Mouse (Mus musculus): Measurements from ENCODE around the gene Dppa4. TPM values are rescaled to one million over a fixed set of nuclear protein-coding genes. Genes with fewer than 3 reads are reported as not detected.

Gene Dppa4
- not detected in 2 replicates for polyA plus RNA-seq (2015; fragmentation: Nextera tagmentation; extraction: Ambion mirVana)

GRCm38 (mm10) chr16:48283517-48283916, at the start of gene Dppa4:
TSS of gene Dppa4 (plus strand) at chr16:48283733.
- no peaks in the 10 kb centered on the region for H3K4me1 ChIP-seq
- H3K27ac ChIP-seq = no peak within 1 kb of the TSS
- H3K9ac ChIP-seq = no peak within 1 kb of the TSS
- no peaks in the 10 kb centered on the region for H3K27me3 ChIP-seq
- H3K9me3 ChIP-seq = no peaks in the 10 kb centered on the region
- H3K4me2 ChIP-seq = no peak within 1 kb of the TSS
- H3K4me3 ChIP-seq = no peak within 1 kb of the TSS
- H3K36me3 ChIP-seq = no peaks in the 10 kb centered on the region
- 74% methylated on average over 4 of the region's 4 CpGs for WGBS
- no peak for ATAC-seq (ENCODE audit: insufficient number of reproducible peaks, low FRiP score, low TSS enrichment, low read depth)

- H3K27me3 ChIP-seq = no peaks in the 10 kb centered on the region
- H3K9me3 ChIP-seq = no peaks in the 10 kb centered on the region
- WGBS = 73% methylated on average over 1 of the region's 1 CpGs
- no peak overlapping the region for H3K4me2 ChIP-seq
- no peak overlapping the region for H3K27ac ChIP-seq
- no peak for ATAC-seq (ENCODE audit: insufficient number of reproducible peaks, low FRiP score, low TSS enrichment, low read depth)
- no peaks in the 10 kb centered on the region for H3K36me3 ChIP-seq
- no peak overlapping the region for H3K9ac ChIP-seq
- no peak overlapping the region for H3K4me3 ChIP-seq
- H3K4me1 ChIP-seq = no peaks in the 10 kb centered on the region
These were observed 48.5 kb upstream of the Dppa4 start for GRCm38 (mm10) chr16:48234999-48235398.

- Histone ChIP-seq H3K27ac (no peak overlapping the region), H3K9ac (no peak overlapping the region), H3K27me3 (no peaks in the 10 kb centered on the region), H3K36me3 (no peaks in the 10 kb centered on the region), H3K4me1 (no peaks in the 10 kb centered on the region), H3K9me3 (no peaks in the 10 kb centered on the region), H3K4me3 (no peak overlapping the region), H3K4me2 (no peak overlapping the region)
- no peak for ATAC-seq (ENCODE audit: insufficient number of reproducible peaks, low FRiP score, low TSS enrichment, low read depth)
- 90% methylated on average over 7 of the region's 7 CpGs for WGBS
These were observed 45.9 kb upstream of the Dppa4 start for GRCm38 (mm10) chr16:48237676-48238075.

GRCm38 (mm10) chr16:48247044-48247661, 36.4 kb upstream of the Dppa4 start:
- Histone ChIP-seq H3K4me1 (no peaks in the 10 kb centered on the region), H3K27ac (no peak overlapping the region), H3K9me3 (no peaks in the 10 kb centered on the region), H3K4me2 (no peak overlapping the region), H3K36me3 (no peaks in the 10 kb centered on the region), H3K9ac (no peak overlapping the region), H3K27me3 (no peaks in the 10 kb centered on the region), H3K4me3 (no peak overlapping the region)
- WGBS = 74% methylated on average over 2 of the region's 2 CpGs
- ATAC-seq (ENCODE audit: insufficient number of reproducible peaks, low FRiP score, low TSS enrichment, low read depth) = no peak

- H3K27ac ChIP-seq = no peak overlapping the region
- 64% methylated on average over 4 of the region's 4 CpGs for WGBS
These were observed 30.7 kb upstream of the Dppa4 start for GRCm38 (mm10) chr16:48252824-48253223.

GRCm38 (mm10) chr16:48254584-48254983, 28.9 kb upstream of the Dppa4 start:
- Histone ChIP-seq H3K9ac (no peak overlapping the region), H3K4me3 (no peak overlapping the region), H3K4me2 (no peak overlapping the region), H3K4me1 (no peaks in the 10 kb centered on the region), H3K27me3 (no peaks in the 10 kb centered on the region), H3K27ac (no peak overlapping the region), H3K9me3 (no peaks in the 10 kb centered on the region), H3K36me3 (no peaks in the 10 kb centered on the region)
- WGBS = 90% methylated on average over 5 of the region's 5 CpGs
- no peak for ATAC-seq (ENCODE audit: insufficient number of reproducible peaks, low FRiP score, low TSS enrichment, low read depth)

More at GRCm38 (mm10) chr16:48252824-48253223, 30.7 kb upstream of the Dppa4 start:
- H3K9me3 ChIP-seq = no peaks in the 10 kb centered on the region
- no peak overlapping the region for H3K4me2 ChIP-seq
- no peak for ATAC-seq (ENCODE audit: insufficient number of reproducible peaks, low FRiP score, low TSS enrichment, low read depth)
- H3K27me3 ChIP-seq = no peaks in the 10 kb centered on the region
- H3K9ac ChIP-seq = no peak overlapping the region
- no peaks in the 10 kb centered on the region for H3K4me1 ChIP-seq
- H3K4me3 ChIP-seq = no peak overlapping the region
- H3K36me3 ChIP-seq = no peaks in the 10 kb centered on the region

- no peak overlapping the region for H3K4me2 ChIP-seq
- no peak overlapping the region for H3K27ac ChIP-seq
- no peaks in the 10 kb centered on the region for H3K4me1 ChIP-seq
- no peak overlapping the region for H3K4me3 ChIP-seq
- H3K9ac ChIP-seq = no peak overlapping the region
- WGBS = 84% methylated on average over 4 of the region's 4 CpGs
- no peaks in the 10 kb centered on the region for H3K27me3 ChIP-seq
- H3K36me3 ChIP-seq = no peaks in the 10 kb centered on the region
- H3K9me3 ChIP-seq = no peaks in the 10 kb centered on the region
- ATAC-seq (ENCODE audit: insufficient number of reproducible peaks, low FRiP score, low TSS enrichment, low read depth) = no peak
These were observed 24.0 kb upstream of the Dppa4 start for GRCm38 (mm10) chr16:48259519-48259918.

GRCm38 (mm10) chr16:48262901-48263300, 20.6 kb upstream of the Dppa4 start:
- Histone ChIP-seq H3K4me1 (no peaks in the 10 kb centered on the region), H3K27ac (no peak overlapping the region), H3K36me3 (no peaks in the 10 kb centered on the region), H3K9me3 (no peaks in the 10 kb centered on the region), H3K27me3 (no peaks in the 10 kb centered on the region), H3K4me2 (no peak overlapping the region), H3K9ac (no peak overlapping the region), H3K4me3 (no peak overlapping the region)
- no peak for ATAC-seq (ENCODE audit: insufficient number of reproducible peaks, low FRiP score, low TSS enrichment, low read depth)
- WGBS = 82% methylated on average over 1 of the region's 1 CpGs

- no peaks in the 10 kb centered on the region for H3K27me3 ChIP-seq
- H3K36me3 ChIP-seq = no peaks in the 10 kb centered on the region
- WGBS = 84% methylated on average over 4 of the region's 4 CpGs
- no peaks in the 10 kb centered on the region for H3K9me3 ChIP-seq
- no peak overlapping the region for H3K27ac ChIP-seq
- H3K4me3 ChIP-seq = no peak overlapping the region
- no peak overlapping the region for H3K4me2 ChIP-seq
- ATAC-seq (ENCODE audit: insufficient number of reproducible peaks, low FRiP score, low TSS enrichment, low read depth) = no peak
- H3K4me1 ChIP-seq = no peaks in the 10 kb centered on the region
- H3K9ac ChIP-seq = no peak overlapping the region
These were observed 17.7 kb upstream of the Dppa4 start for GRCm38 (mm10) chr16:48265856-48266255.

GRCm38 (mm10) chr16:48276940-48277339, 6.6 kb upstream of the Dppa4 start:
- no peaks in the 10 kb centered on the region for H3K9me3 ChIP-seq
- ATAC-seq (ENCODE audit: insufficient number of reproducible peaks, low FRiP score, low TSS enrichment, low read depth) = no peak
- no peaks in the 10 kb centered on the region for H3K4me1 ChIP-seq
- H3K4me2 ChIP-seq = no peak overlapping the region
- no peaks in the 10 kb centered on the region for H3K36me3 ChIP-seq
- 67% methylated on average over 4 of the region's 4 CpGs for whole genome bisulfite sequencing
- H3K27ac ChIP-seq = no peak overlapping the region
- H3K4me3 ChIP-seq = no peak overlapping the region
- no peak overlapping the region for H3K9ac ChIP-seq
- no peaks in the 10 kb centered on the region for H3K27me3 ChIP-seq

- Histone ChIP-seq H3K4me1 (no peaks in the 10 kb centered on the region), H3K9me3 (no peaks in the 10 kb centered on the region), H3K27me3 (no peaks in the 10 kb centered on the region), H3K4me2 (no peak overlapping the region), H3K36me3 (no peaks in the 10 kb centered on the region), H3K27ac (no peak overlapping the region), H3K4me3 (no peak overlapping the region), H3K9ac (no peak overlapping the region)
- 87% methylated on average over 4 of the region's 4 CpGs for WGBS
- no peak for ATAC-seq (ENCODE audit: insufficient number of reproducible peaks, low FRiP score, low TSS enrichment, low read depth)
These were observed 2.6 kb upstream of the Dppa4 start for GRCm38 (mm10) chr16:48280883-48281282.

- H3K36me3 ChIP-seq = no peaks in the 10 kb centered on the region
- no peaks in the 10 kb centered on the region for H3K27me3 ChIP-seq
- no peak for ATAC-seq (ENCODE audit: insufficient number of reproducible peaks, low FRiP score, low TSS enrichment, low read depth)
- WGBS = 65% methylated on average over 1 of the region's 1 CpGs
- H3K27ac ChIP-seq = no peak overlapping the region
- no peak overlapping the region for H3K4me2 ChIP-seq
- H3K9ac ChIP-seq = no peak overlapping the region
- H3K4me1 ChIP-seq = no peaks in the 10 kb centered on the region
- no peak overlapping the region for H3K4me3 ChIP-seq
- H3K9me3 ChIP-seq = no peaks in the 10 kb centered on the region
These were observed 732 bp upstream of the Dppa4 start for GRCm38 (mm10) chr16:48282801-48283200.

GRCm38 (mm10) chr16:48285517-48285916, 2.0 kb downstream of the Dppa4 start:
- no peak overlapping the region for H3K4me2 ChIP-seq
- WGBS = 90% methylated on average over 4 of the region's 4 CpGs
- no peak for ATAC-seq (ENCODE audit: insufficient number of reproducible peaks, low FRiP score, low TSS enrichment, low read depth)
- H3K36me3 ChIP-seq = no peaks in the 10 kb centered on the region
- no peaks in the 10 kb centered on the region for H3K27me3 ChIP-seq
- no peaks in the 10 kb centered on the region for H3K4me1 ChIP-seq
- H3K4me3 ChIP-seq = no peak overlapping the region
- H3K9ac ChIP-seq = no peak overlapping the region
- no peaks in the 10 kb centered on the region for H3K9me3 ChIP-seq
- H3K27ac ChIP-seq = no peak overlapping the region
